Mouse (Mus musculus) limb, embryonic 10.5 days (tissue): ENCODE measurements around the gene Fam222a. TPM values are rescaled to one million over a fixed set of nuclear protein-coding genes. Genes with fewer than 3 reads are reported as not detected.

Source experiments
- DNase-seq: peaks from one replicate; pipeline ENCODE4 v3.0.0-alpha.2; 2017; ENCODE audit warnings: low spot score
- H3K27ac ChIP-seq: fragments of 300-500 bp; sonication (generic); 2 replicates; pipeline ENCODE4 v1.5.1; 2016; ENCODE audit warnings: mild to moderate bottlenecking
- H3K27me3 ChIP-seq: fragments of 300-500 bp; sonication (generic); 2 replicates; pipeline ENCODE4 v1.6.1; 2016; ENCODE audit warnings: low read depth, mild to moderate bottlenecking; ENCODE audit not compliant: poor library complexity, severe bottlenecking
- H3K36me3 ChIP-seq: fragments of 300-500 bp; sonication (generic); 2 replicates; pipeline ENCODE4 v1.6.1; 2016; ENCODE audit warnings: mild to moderate bottlenecking, moderate library complexity
- H3K4me1 ChIP-seq: fragments of 300-500 bp; sonication (generic); 2 replicates; pipeline ENCODE4 v1.6.1; 2016
- H3K4me3 ChIP-seq: fragments of 300-500 bp; sonication (generic); 2 replicates; pipeline ENCODE4 v1.5.1; 2016; ENCODE audit warnings: mild to moderate bottlenecking, moderate library complexity
- H3K9me3 ChIP-seq: fragments of 300-500 bp; sonication (generic); replicated peaks from 2 replicates; pipeline ENCODE4 v1.6.1; 2016; ENCODE audit warnings: mild to moderate bottlenecking
- WGBS: fragments of 180-500 bp; shearing (Covaris S2); methylation state at CpG from one replicate; pipeline ENCODE4 v1.1.7; 2016; 5-methylcytosine and 5-hydroxymethylcytosine counted together
- polyA plus RNA-seq: library from polyadenylated mRNA; unstranded; fragments of >200 nt; fragmentation: Nextera tagmentation; extraction: Ambion mirVana; gene quantifications from 2 replicates; pipeline ENCODE4 v1.2.1, GENCODE M21; 2016

Fam222a gene
- polyA plus RNA-seq, 1 experiment from 2014 or later = 1.9 TPM

DNA sequence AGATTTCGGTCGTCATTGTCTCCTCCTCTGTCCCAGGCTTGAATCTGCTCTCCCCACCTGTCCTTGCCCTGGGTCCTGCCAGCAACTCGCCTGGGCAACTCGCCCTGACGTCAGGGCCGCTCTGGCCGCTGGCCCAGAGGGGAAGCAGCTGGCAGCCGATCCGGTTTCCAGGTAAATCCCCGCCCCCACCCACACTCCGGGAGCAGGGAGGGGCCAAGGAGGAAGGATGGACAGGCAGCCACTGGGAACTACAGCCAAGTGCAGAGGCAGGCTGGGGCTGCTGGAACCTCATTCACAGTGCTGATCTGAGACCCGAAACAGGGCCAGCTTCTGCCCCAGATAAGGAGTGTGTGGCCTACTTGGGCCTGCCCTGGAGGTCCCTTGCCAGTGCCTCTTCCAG is 2.5 kb upstream of the Fam222a start:
- no peak for DNase-seq
- no peaks in the 10 kb centered on the region; the same call in 1 of the 2 replicates for H3K36me3 ChIP-seq
- H3K27me3 ChIP-seq = peaks cover 45% of the 10 kb centered on the region
- no peak overlapping the region for H3K27ac ChIP-seq
- H3K9me3 ChIP-seq = no peaks in the 10 kb centered on the region; the same call in 1 of the 2 replicates
- H3K4me3 ChIP-seq = peak overlapping the region; percentile 27
- H3K4me1 ChIP-seq = peaks cover 64% of the 10 kb centered on the region
- 11% methylated on average over 12 of the region's 12 CpGs for WGBS

DNA sequence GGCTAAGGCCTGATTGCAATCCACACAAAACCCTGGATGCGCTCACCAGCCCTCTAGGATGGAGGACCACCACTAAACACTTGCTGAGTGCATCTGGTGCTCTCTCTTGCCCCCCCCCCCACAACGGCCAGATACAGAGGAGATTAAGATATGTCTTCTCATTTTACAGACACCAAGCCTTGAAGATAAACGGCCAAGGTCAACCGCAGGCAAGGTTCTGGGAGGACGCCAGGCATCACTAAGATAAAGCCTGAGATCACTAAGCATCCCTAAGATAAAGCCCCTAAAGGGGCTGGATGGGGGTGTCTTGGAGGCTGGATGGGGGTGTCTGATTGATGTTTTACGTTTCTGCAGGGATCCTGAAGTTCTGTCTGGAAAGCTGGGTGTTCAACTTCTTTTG is 2.1 kb upstream of the Fam222a start:
- Histone ChIP-seq H3K36me3 (no peaks in the 10 kb centered on the region; the same call in 1 of the 2 replicates), H3K4me3 (no peak overlapping the region), H3K27ac (no peak overlapping the region), H3K27me3 (peaks cover 49% of the 10 kb centered on the region), H3K4me1 (peaks cover 64% of the 10 kb centered on the region), H3K9me3 (no peaks in the 10 kb centered on the region; the same call in 1 of the 2 replicates)
- DNase-seq = no peak
- WGBS = 63% methylated on average over 6 of the region's 6 CpGs

DNA sequence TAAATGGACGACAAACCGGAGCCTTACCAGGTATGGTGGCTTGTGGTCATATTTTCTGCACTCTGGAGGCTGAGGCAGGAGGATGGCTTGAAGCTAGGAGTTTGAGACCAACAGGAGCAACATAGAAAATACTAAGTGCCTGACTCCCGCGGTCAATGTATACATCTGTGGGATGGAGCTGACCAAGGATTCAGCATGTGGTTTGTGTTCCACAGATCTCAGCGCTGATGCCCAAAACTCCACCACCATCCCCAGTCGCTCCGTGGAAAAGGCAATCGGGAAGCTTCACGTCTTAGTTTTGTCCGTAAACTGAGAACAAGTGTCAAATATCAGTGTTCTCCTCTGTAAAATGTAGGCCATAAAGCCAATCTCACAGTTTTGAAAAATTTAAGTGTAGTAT is 1.4 kb upstream of the Fam222a start:
- Histone ChIP-seq H3K9me3 (no peaks in the 10 kb centered on the region; the same call in 1 of the 2 replicates), H3K27me3 (peaks cover 56% of the 10 kb centered on the region), H3K4me1 (peaks cover 64% of the 10 kb centered on the region), H3K4me3 (no peak overlapping the region), H3K36me3 (no peaks in the 10 kb centered on the region; the same call in 1 of the 2 replicates), H3K27ac (no peak overlapping the region)
- 85% methylated on average over 10 of the region's 10 CpGs for WGBS
- no peak for DNase-seq

DNA sequence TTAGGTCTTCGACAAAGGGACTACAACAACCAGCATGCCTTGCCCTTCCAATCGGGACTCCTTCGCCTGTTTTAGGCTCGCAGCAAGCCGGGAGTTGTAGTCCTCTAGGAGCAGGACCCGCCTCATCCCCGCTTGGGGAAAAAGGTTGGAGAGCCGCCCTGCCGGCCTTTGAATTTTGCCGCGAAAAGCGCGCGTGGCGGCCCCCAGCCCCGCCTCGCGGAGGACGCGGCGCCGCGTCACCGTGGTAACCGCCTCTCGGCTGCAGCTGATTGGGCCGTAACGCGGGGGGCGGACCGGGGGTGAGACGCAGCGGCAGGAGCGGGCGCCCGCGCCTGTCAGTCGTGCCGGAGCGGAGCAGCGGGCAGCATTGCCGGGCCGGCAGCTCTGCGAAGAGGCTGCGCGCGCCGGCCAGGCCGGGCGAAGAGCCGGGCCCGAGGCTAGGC is 720 bp upstream of the Fam222a start:
- Histone ChIP-seq H3K4me3 (peak overlapping the region; percentile 68), H3K27ac (peak overlapping the region; percentile 82), H3K36me3 (no peaks in the 10 kb centered on the region; the same call in 1 of the 2 replicates), H3K27me3 (peaks cover 63% of the 10 kb centered on the region), H3K4me1 (peaks cover 70% of the 10 kb centered on the region), H3K9me3 (no peaks in the 10 kb centered on the region; the same call in 1 of the 2 replicates)
- WGBS = under 1% methylated on average over 52 of the region's 52 CpGs
- DNase-seq = peak; percentile 97

DNA sequence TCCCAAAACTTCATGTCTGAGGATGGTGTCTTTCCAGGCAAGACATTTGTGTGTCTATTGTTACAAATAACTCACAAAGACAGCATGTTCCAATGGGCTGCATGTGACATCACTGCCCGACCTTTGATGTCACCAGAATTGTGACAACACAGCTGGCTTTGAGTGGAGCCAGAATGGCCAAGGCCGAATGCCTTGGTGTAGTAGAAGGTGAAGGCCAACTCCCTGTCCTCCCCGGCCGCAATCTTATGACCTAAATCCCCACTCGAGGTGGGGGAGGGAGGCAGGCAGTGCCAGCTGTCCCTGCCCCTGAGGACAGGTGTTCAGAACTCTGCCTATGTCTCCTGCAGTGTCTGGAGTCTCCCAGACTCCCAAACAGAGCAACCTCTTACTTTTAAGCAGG is 1.0 kb downstream of the Fam222a start:
- Histone ChIP-seq H3K4me1 (peaks cover 81% of the 10 kb centered on the region), H3K36me3 (no peaks in the 10 kb centered on the region), H3K4me3 (peak overlapping the region; percentile 68), H3K27ac (no peak overlapping the region), H3K9me3 (no peaks in the 10 kb centered on the region; the same call in 1 of the 2 replicates), H3K27me3 (peaks cover 80% of the 10 kb centered on the region)
- 28% methylated on average over 5 of the region's 5 CpGs for WGBS
- DNase-seq = no peak

DNA sequence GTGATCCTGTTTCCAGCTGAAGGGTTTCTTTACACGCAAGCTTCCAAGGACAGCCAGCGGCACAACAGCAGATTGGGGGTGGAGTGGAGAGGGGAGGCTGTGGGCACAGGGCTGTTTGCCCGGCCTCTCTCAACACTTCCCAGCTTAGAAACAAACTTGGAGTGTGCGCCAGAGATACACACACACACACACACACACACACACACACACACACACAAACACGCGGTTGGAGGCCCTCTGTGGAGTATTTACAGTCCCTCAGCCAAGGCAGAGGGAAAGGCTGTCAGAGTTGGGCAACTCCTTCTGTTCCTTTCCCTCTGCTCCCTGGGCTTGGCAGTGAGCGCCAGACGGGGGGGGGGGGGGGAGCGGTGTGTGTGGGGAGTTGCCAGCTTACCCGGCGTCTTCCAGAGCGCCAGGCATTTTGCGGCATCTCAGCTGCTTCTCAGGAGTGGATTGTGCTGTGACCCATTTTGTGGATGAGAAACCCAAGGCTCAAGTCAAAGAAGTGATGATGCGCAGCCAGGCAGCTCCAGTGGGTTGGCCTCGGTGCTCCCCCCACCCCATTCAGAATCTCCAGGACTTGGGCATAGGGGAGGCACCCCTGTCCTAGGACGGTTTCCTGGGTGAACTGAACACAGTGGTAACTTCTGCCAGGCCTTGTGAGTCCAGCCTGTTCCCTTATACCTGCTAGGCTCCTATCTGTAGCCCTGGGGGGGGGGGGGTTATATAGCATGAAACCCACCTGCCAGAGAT is 2.3 kb downstream of the Fam222a start:
- H3K27ac ChIP-seq = no peak overlapping the region
- peak overlapping the region; percentile 68 for H3K4me3 ChIP-seq
- peaks cover 87% of the 10 kb centered on the region for H3K27me3 ChIP-seq
- DNase-seq = no peak
- 45% methylated on average over 13 of the region's 16 CpGs for WGBS
- no peaks in the 10 kb centered on the region for H3K9me3 ChIP-seq
- H3K4me1 ChIP-seq = peaks cover 89% of the 10 kb centered on the region
- H3K36me3 ChIP-seq = no peaks in the 10 kb centered on the region

DNA sequence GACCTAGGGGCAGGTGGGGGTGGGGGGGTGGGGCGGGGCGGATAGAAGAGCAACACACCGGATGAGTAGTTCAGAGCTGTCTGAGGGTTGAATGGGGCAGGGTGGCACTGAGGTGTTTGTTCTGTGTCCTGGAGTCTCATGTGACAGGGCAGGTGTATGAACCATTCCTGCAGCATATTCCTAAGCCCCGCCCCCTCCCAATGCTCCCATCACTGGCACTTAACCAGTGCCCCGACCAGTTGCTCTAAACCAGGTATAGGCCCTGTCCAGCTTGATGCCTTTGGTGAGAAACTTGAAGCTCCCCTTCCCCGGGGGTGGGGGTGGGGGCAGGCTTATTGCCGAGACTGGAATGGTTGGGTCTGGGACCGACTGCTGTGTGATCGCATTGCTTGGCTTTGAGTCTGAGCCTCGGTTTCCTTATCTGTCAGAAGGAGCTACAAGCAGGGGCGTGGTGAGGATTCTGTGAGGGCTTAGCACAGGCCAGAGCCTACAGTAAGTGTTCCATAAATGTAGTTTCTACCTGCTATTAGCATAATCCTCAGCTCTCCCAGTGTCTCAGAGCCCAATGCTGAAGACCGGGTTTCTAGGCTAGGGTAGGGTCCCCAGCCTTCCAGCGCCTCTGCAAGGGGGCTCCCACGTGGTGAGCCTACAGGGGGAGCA is 3.1 kb downstream of the Fam222a start:
- Histone ChIP-seq H3K4me3 (peak overlapping the region; percentile 53), H3K27ac (peak overlapping the region; percentile 66; the same call in 1 of the 2 replicates), H3K36me3 (no peaks in the 10 kb centered on the region), H3K4me1 (peaks cover 89% of the 10 kb centered on the region), H3K27me3 (peaks cover 87% of the 10 kb centered on the region), H3K9me3 (no peaks in the 10 kb centered on the region)
- WGBS = 5% methylated on average over 14 of the region's 14 CpGs
- DNase-seq = no peak

DNA sequence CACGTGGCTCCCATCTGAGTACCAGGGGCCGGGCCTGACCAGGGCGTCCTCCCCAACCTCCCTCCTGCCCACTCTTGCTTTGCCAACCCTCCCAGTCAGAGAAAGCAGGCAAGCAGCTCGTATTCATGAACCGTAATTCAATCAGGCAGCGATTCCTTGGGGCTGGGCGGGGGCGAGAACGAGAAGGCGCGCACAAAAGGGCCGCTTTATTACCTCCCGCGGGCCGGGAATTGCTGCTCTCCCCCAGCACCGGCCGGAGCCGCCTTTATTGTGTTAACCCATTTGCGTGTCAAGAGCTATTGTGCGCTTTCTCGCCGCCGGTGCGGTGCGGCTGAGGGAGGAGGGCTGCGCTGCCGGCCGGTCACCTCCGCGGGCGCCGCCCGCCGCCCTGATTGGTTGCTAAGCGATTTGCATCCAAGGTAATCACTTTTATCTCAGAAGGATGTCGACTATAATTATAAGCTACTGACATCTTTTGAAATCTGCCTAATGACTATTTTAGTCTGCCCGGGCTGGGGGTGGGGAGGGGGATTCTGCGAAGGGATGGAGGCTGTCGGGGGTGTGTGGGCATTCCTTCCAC is 3.7 kb downstream of the Fam222a start:
- Histone ChIP-seq H3K9me3 (no peaks in the 10 kb centered on the region), H3K27me3 (peaks cover 87% of the 10 kb centered on the region), H3K4me1 (peaks cover 93% of the 10 kb centered on the region), H3K27ac (peak overlapping the region; percentile 66; the same call in 1 of the 2 replicates), H3K36me3 (no peaks in the 10 kb centered on the region), H3K4me3 (peak overlapping the region; percentile 53)
- WGBS = under 1% methylated on average over 39 of the region's 39 CpGs
- DNase-seq = peak; percentile 52

DNA sequence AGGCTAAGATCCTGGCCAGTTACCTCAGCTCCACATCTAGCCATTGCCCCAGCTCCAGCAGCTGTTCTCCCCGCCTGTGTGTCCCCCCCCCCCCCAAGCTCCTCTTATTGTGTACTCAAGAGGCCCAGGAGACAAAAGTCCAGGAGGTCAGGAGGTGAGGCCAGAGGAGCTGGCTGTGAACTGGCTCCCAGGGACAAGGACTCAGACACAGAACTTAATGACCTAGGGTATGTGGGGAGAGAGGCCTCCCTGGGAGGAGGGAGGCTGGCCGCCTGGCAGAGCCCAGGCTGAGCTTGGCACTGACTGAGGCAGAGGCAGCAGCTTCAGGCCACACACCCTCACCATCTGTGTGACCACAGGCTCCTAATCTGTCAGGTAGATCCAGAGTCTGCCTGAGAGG is 5.2 kb downstream of the Fam222a start:
- Histone ChIP-seq H3K9me3 (no peaks in the 10 kb centered on the region), H3K4me3 (no peak overlapping the region), H3K27me3 (peaks cover 86% of the 10 kb centered on the region), H3K27ac (no peak overlapping the region), H3K4me1 (peaks cover 78% of the 10 kb centered on the region), H3K36me3 (no peaks in the 10 kb centered on the region)
- 22% methylated on average over 2 of the region's 2 CpGs for WGBS
- no peak for DNase-seq

DNA sequence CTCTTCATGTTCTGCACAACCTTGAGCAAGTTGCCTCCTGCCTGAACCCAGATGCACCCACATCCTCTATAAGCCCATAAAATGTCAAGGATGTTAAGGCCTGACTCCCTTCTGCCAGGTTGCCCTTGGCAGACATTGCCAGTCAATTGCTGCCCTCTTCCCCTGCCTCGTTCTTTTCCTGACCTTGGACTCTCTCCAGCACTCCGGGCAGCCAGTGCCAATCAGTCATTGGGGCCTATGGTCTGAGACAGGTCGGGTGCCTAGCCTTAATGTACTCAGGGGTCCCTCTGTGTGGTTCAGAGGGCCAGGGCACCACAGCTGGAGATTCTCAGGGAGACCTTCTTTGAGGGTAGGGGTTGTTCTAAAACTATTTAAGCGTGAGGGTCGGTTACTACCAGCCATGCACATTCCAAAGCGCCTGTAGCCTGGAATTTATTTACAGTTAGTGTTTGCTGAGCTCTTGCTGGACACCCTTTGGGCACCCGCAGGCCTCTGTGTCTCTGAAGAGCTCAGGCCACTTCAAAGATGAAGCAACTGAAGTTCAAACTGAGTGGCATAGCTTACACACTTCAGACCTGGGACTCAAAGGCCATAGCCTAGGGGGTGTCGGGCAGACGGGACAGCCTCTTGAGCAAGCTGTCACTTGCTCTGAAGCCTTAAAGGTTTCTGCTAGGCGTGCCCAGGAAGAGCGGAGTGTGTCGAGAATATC is 6.3 kb downstream of the Fam222a start:
- DNase-seq = no peak
- Histone ChIP-seq H3K27me3 (peaks cover 75% of the 10 kb centered on the region), H3K4me3 (no peak overlapping the region), H3K36me3 (no peaks in the 10 kb centered on the region), H3K4me1 (peaks cover 68% of the 10 kb centered on the region), H3K27ac (no peak overlapping the region), H3K9me3 (no peaks in the 10 kb centered on the region)
- 72% methylated on average over 12 of the region's 12 CpGs for WGBS

DNA sequence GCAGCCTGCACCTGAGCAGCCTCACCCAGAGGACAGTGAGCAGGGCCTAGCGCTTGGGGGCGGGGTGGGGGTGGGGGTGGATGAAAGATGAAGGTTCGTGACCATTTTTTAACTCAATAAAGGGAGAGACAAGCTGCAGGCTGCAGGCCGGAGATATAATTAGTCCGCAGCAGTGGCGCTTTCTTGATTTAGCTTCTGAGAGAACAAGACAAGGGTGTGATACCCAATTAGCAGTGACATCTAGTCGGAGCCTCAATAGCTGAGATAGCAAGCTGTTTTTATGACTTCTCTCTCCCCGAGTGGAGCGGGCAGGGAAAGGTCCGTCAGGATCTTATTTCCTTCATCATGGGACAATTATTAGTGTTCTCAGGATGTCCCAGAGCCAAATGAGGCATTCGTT is 7.2 kb downstream of the Fam222a start:
- H3K27ac ChIP-seq = no peak overlapping the region

DNA sequence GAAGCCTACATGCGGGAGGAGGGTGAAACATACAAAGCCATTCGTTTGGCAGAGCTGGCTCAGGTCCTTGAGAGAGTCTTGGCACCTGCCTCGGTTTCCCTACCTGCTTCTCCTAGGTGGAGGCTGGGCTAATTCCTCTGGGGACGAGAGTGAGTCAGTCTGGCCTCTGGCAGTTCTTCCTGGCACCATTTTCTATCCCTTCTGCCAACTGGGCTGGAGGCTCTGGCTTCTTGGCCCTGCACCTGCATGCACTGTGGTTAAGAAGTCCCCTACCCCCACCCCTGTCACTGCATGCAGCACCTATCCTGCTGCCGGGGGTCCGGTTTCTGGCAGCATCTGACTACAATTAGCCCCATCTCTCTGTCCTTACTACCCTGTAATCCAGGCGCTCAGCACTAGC is 7.7 kb downstream of the Fam222a start:
- peaks cover 62% of the 10 kb centered on the region for H3K4me1 ChIP-seq
- no peak for DNase-seq
- peaks cover 60% of the 10 kb centered on the region for H3K27me3 ChIP-seq
- no peaks in the 10 kb centered on the region for H3K9me3 ChIP-seq
- H3K4me3 ChIP-seq = no peak overlapping the region
- H3K36me3 ChIP-seq = peaks cover 3% of the 10 kb centered on the region; the same call in 1 of the 2 replicates
- no peak overlapping the region for H3K27ac ChIP-seq
- WGBS = 66% methylated on average over 7 of the region's 7 CpGs

More for the DNA sequence above, 7.2 kb downstream of the Fam222a start:
- DNase-seq = no peak
- H3K36me3 ChIP-seq = peaks cover 3% of the 10 kb centered on the region; the same call in 1 of the 2 replicates
- H3K4me1 ChIP-seq = peaks cover 65% of the 10 kb centered on the region
- H3K9me3 ChIP-seq = no peaks in the 10 kb centered on the region
- peaks cover 65% of the 10 kb centered on the region for H3K27me3 ChIP-seq
- no peak overlapping the region for H3K4me3 ChIP-seq
- 35% methylated on average over 11 of the region's 11 CpGs for WGBS
